Mouse (Mus musculus): ENCODE results near the gene Rmdn2. TPM values are rescaled to one million over a fixed set of nuclear protein-coding genes. Genes with fewer than 3 reads are reported as not detected.

The Rmdn2 gene
- total RNA-seq, 4 experiments from 2014 or later: 9.6 to 15.5 (median 14.7) TPM

GRCm38 (mm10) chr17:79705671-79706455 is 94.2 kb downstream of the Rmdn2 start:
- no peak for DNase-seq (ENCODE audit: low spot score)

- DNase-seq (ENCODE audit: low spot score): no peak
Measured at GRCm38 (mm10) chr17:79708168-79708567, 96.5 kb downstream of the Rmdn2 start.

- DNase-seq (ENCODE audit: low spot score): no peak
Measured at GRCm38 (mm10) chr17:79709718-79710117, 98.1 kb downstream of the Rmdn2 start.

GRCm38 (mm10) chr17:79710246-79710842 is 98.7 kb downstream of the Rmdn2 start:
- no peak for DNase-seq (ENCODE audit: low spot score)

GRCm38 (mm10) chr17:79711944-79712343 is 100.3 kb downstream of the Rmdn2 start:
- no peak for DNase-seq (ENCODE audit: low spot score)

GRCm38 (mm10) chr17:79712536-79712935 is 100.9 kb downstream of the Rmdn2 start:
- DNase-seq (ENCODE audit: low spot score): no peak

- no peak for DNase-seq (ENCODE audit: low spot score)
Measured at GRCm38 (mm10) chr17:79713276-79713642, 101.6 kb downstream of the Rmdn2 start.

GRCm38 (mm10) chr17:79713643-79714367 is 102.1 kb downstream of the Rmdn2 start:
- DNase-seq (ENCODE audit: low spot score): no peak

- DNase-seq (ENCODE audit: low spot score): no peak
Measured at GRCm38 (mm10) chr17:79714368-79714895, 102.8 kb downstream of the Rmdn2 start.

- DNase-seq (ENCODE audit: low spot score): peak; percentile 48
Measured at GRCm38 (mm10) chr17:79714931-79715637, 103.4 kb downstream of the Rmdn2 start, which contains the start of gene Cyp1b1. Gene Cyp1b1, minus strand, starts transcription at chr17:79715061.

GRCm38 (mm10) chr17:79715649-79716143 is 104.0 kb downstream of the Rmdn2 start:
- peak; percentile 85 for DNase-seq (ENCODE audit: low spot score)

- no peak for DNase-seq (ENCODE audit: low spot score)
Measured at GRCm38 (mm10) chr17:79720681-79721080, 109.0 kb downstream of the Rmdn2 start.

GRCm38 (mm10) chr17:79726613-79727012 is 115.0 kb downstream of the Rmdn2 start:
- DNase-seq (ENCODE audit: low spot score): no peak

GRCm38 (mm10) chr17:79728053-79728584 is 116.5 kb downstream of the Rmdn2 start:
- DNase-seq (ENCODE audit: low spot score): no peak

GRCm38 (mm10) chr17:79728585-79729503 is 117.2 kb downstream of the Rmdn2 start:
- DNase-seq (ENCODE audit: low spot score): no peak

- DNase-seq (ENCODE audit: low spot score): no peak
Measured at GRCm38 (mm10) chr17:79730988-79731387, 119.3 kb downstream of the Rmdn2 start.

GRCm38 (mm10) chr17:79733039-79733438 is 121.4 kb downstream of the Rmdn2 start:
- DNase-seq (ENCODE audit: low spot score): no peak

GRCm38 (mm10) chr17:79737598-79737997 is 125.9 kb downstream of the Rmdn2 start:
- no peak for DNase-seq (ENCODE audit: low spot score)

GRCm38 (mm10) chr17:79738847-79739498 is 127.3 kb downstream of the Rmdn2 start:
- DNase-seq (ENCODE audit: low spot score): no peak
